In the genomic region with DNA sequence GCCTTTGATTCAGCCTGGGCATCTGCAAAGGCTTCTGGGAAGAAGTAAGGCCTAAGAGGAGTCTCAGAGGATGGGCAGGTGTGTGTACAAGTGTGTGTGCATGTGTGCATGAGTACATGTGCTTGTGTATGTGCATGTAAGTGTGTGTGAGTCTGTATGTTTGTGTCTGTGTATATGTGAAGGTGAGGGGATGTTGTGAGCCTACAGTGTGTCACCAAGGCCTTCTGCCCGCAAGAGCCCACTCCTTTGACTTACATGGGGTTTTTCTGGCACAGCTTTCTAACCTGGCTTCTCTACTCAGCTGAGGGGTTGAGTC, we compare ENCODE assay signal across 40 mouse cellular contexts. TPM values are rescaled to one million over a fixed set of nuclear protein-coding genes. Genes with fewer than 3 reads are reported as not detected.
DNase-seq lines count a peak whose midpoint lies in the region; ATAC-seq and TF ChIP-seq lines count a peak whose summit lies in the region.
"Had no signal": no experiment of that assay in that cellular context is flagged by ENCODE, and none has a peak within 500 bp of the region (broad histone marks: within the 10 kb centered on the region; RNA-seq: fewer than 3 reads in every experiment).

No protein-coding gene starts in this region.

- H3K27me3 ChIP-seq in heart, embryonic 12.5 days (replicated peaks): no peaks in the 10 kb centered on the region
- H3K27me3 ChIP-seq in heart, adult 2 months (ENCODE audit: control insufficient read depth, insufficient read depth, low read length): no peaks in the 10 kb centered on the region
- no peaks in the 10 kb centered on the region for H3K27me3 ChIP-seq in heart, postnatal 0 days (ENCODE audit: control insufficient read depth, insufficient read depth, low read length)
- H3K27me3 ChIP-seq: hindbrain, embryonic 12.5 days; limb, embryonic 15.5 days; lung, embryonic 15.5 days; neural tube, embryonic 15.5 days had no signal

- H3K4me3 ChIP-seq in heart, embryonic 12.5 days: no peak overlapping the region
- no peak overlapping the region for H3K4me3 ChIP-seq in heart, adult 2 months
- H3K4me3 ChIP-seq in heart, postnatal 0 days (ENCODE audit: low read depth, low read length): no peak overlapping the region
- H3K4me3 ChIP-seq: erythroblast, embryonic 14.5 days; hindbrain, embryonic 12.5 days; limb, embryonic 10.5 days; limb, embryonic 15.5 days; lung, embryonic 15.5 days; myocyte; neural tube, embryonic 15.5 days had no signal

- 0 out of 2 replicates have a peak, but pooled peaks have one; percentile 2 for ATAC-seq in heart, embryonic 12.5 days (ENCODE audit: insufficient number of reproducible peaks, low FRiP score)
- no peak for ATAC-seq in heart, postnatal 0 days (ENCODE audit: insufficient read depth, low read depth)
- ATAC-seq: forebrain, postnatal 0 days; hindbrain, postnatal 0 days had no signal

- 81% methylated on average over 1 of the region's 1 CpGs for whole genome bisulfite sequencing in heart, embryonic 12.5 days
- WGBS in heart, adult 2 months: 91% methylated on average over 1 of the region's 1 CpGs
- 80% methylated on average over 1 of the region's 1 CpGs for WGBS in heart, postnatal 0 days

- H3K4me2 ChIP-seq in heart, embryonic 12.5 days: no peak overlapping the region
- H3K4me2 ChIP-seq in heart, postnatal 0 days (ENCODE audit: low read depth, low read length): no peak overlapping the region
- H3K4me2 ChIP-seq: hindbrain, embryonic 12.5 days; limb, embryonic 15.5 days; lung, embryonic 15.5 days; midbrain, embryonic 11.5 days; neural tube, embryonic 15.5 days had no signal

- intact Hi-C loops in heart, adult 2 months (cut with DNase I): no loop called here

- H3K9ac ChIP-seq in heart, embryonic 12.5 days: no peak overlapping the region
- H3K9ac ChIP-seq in heart, adult 2 months (ENCODE audit: low read depth, low read length): no peak overlapping the region
- no peak overlapping the region for H3K9ac ChIP-seq in heart, postnatal 0 days (replicated peaks; ENCODE audit: low read depth, low read length)
- H3K9ac ChIP-seq: forebrain, postnatal 0 days; hindbrain, embryonic 12.5 days; limb, embryonic 15.5 days; liver, embryonic 14.5 days; lung, embryonic 15.5 days; neural tube, embryonic 15.5 days had no signal

- peaks cover 4% of the 10 kb centered on the region; the same call in 1 of the 2 replicates for H3K9me3 ChIP-seq in heart, embryonic 12.5 days (replicated peaks)
- H3K9me3 ChIP-seq in heart, postnatal 0 days (replicated peaks; ENCODE audit: control insufficient read depth, low read length): no peaks in the 10 kb centered on the region
- H3K9me3 ChIP-seq: hindbrain, embryonic 12.5 days; limb, embryonic 10.5 days; limb, embryonic 15.5 days; lung, embryonic 15.5 days; neural tube, embryonic 15.5 days had no signal

- no peak for TF ChIP-seq POLR2A in heart, adult 2 months (IDR thresholded peaks at IDR 0.05; ENCODE audit: insufficient read depth, low read depth, low read length)

- TF ChIP-seq EP300 in heart, adult 2 months (IDR thresholded peaks at IDR 0.05; ENCODE audit: insufficient read depth, low read depth, low read length): no peak
- no peak for TF ChIP-seq EP300 in heart, postnatal 0 days (IDR thresholded peaks at IDR 0.05; ENCODE audit: low read depth)

- no peaks in the 10 kb centered on the region for H3K79me2 ChIP-seq in heart, adult 2 months (replicated peaks; ENCODE audit: control insufficient read depth, insufficient read depth, low read length)

- H3K27ac ChIP-seq in heart, embryonic 12.5 days (ENCODE audit: poor library complexity, severe bottlenecking): peak overlapping the region; percentile 60
- H3K27ac ChIP-seq in heart, adult 2 months: no peak overlapping the region
- peak overlapping the region; percentile 87 for H3K27ac ChIP-seq in heart, postnatal 0 days (ENCODE audit: low read depth)
- H3K27ac ChIP-seq: hindbrain, embryonic 12.5 days; hindbrain, postnatal 0 days; kidney, postnatal 0 days; limb, embryonic 15.5 days; liver, embryonic 14.5 days had no signal

- H3K4me1 ChIP-seq in heart, embryonic 12.5 days (replicated peaks): peaks cover 6% of the 10 kb centered on the region; the same call in 1 of the 2 replicates
- H3K4me1 ChIP-seq in heart, adult 2 months (ENCODE audit: control insufficient read depth, insufficient read depth, low read length): 0 out of 2 replicates have a peak, but pooled peaks cover 1% of the 10 kb centered on the region
- H3K4me1 ChIP-seq in heart, postnatal 0 days (ENCODE audit: control insufficient read depth, insufficient read depth): no peaks in the 10 kb centered on the region
- H3K4me1 ChIP-seq: hindbrain, embryonic 12.5 days; limb, embryonic 10.5 days; limb, embryonic 15.5 days; lung, embryonic 15.5 days; neural tube, embryonic 15.5 days had no signal

- TF ChIP-seq CTCF in heart, adult 2 months (IDR thresholded peaks at IDR 0.05): no peak
- TF ChIP-seq CTCF in heart, postnatal 0 days (IDR thresholded peaks at IDR 0.05; ENCODE audit: low read depth): no peak

- DNase-seq in heart, adult 2 months: no peak
- DNase-seq in heart, postnatal 0 days (ENCODE audit: low spot score): no peak
- no peak for DNase-seq in heart, adult 8-10 months (ENCODE audit: low spot score)
- DNase-seq in thymus, postnatal 25 days: peak; percentile 9
- no peak for DNase-seq in thymus, postnatal 4 days
- DNase-seq in kidney, postnatal 36 days: no peak
- DNase-seq in neural tube, embryonic 10.5 days (ENCODE audit: extremely low spot score, low spot score): no peak
- DNase-seq: adrenal gland, adult 2 months; adrenal gland, postnatal 36 days; cerebellum, adult 2 months; cerebellum, postnatal 14 days; forebrain, postnatal 0 days; kidney, adult 8-10 months; layer of hippocampus, adult 9-11 months; retina, postnatal 1 day; right cerebral cortex, postnatal 14 days had no signal

- H3K36me3 ChIP-seq in heart, embryonic 12.5 days: no peaks in the 10 kb centered on the region
- no peaks in the 10 kb centered on the region for H3K36me3 ChIP-seq in heart, adult 2 months (ENCODE audit: control insufficient read depth, insufficient read depth, low read length)
- no peaks in the 10 kb centered on the region for H3K36me3 ChIP-seq in heart, postnatal 0 days (replicated peaks; ENCODE audit: control insufficient read depth, insufficient read depth, low read length)
- H3K36me3 ChIP-seq: hindbrain, embryonic 12.5 days; limb, embryonic 10.5 days; limb, embryonic 15.5 days; lung, embryonic 15.5 days; neural tube, embryonic 15.5 days had no signal

RNA-seq across cellular contexts. Expression of a gene that starts 20.8 kb away (rescaled TPM):
- polyA plus RNA-seq in heart, embryonic 12.5 days (2016; fragmentation: Nextera tagmentation; extraction: Ambion mirVana): 23.8 and 26.3 TPM in 2 replicates
- total RNA-seq in heart, adult 2 months (2021): under 1 TPM; 0.44 to 0.45 TPM
- polyA plus RNA-seq in heart, adult 2 months (2012; rRNA removed): 0.97 and 1.1 TPM in 2 replicates
- total RNA-seq in heart, postnatal 0 days (2014; rRNA removed; ENCODE audit: low replicate concordance): 6.8 and 13.8 TPM in 2 replicates
- 5.1 and 7.3 TPM in 2 replicates for polyA plus RNA-seq in heart, postnatal 0 days (2015; fragmentation: Nextera tagmentation; extraction: Ambion mirVana)
- total RNA-seq in heart, adult 8-10 months (2022): 1 to 10 TPM in 2 of 4 experiments, under 1 TPM in 2; 0.27 to 1.6 (median 0.69) TPM

RNA-seq across cellular contexts. Expression of a gene that starts 23.3 kb away (rescaled TPM):
- polyA plus RNA-seq in heart, embryonic 12.5 days (2016; fragmentation: Nextera tagmentation; extraction: Ambion mirVana): not detected in 2 replicates
- not detected for total RNA-seq in heart, adult 2 months (2021)
- polyA plus RNA-seq in heart, adult 2 months (2012; rRNA removed): not detected in 2 replicates
- not detected in 2 replicates for total RNA-seq in heart, postnatal 0 days (2014; rRNA removed; ENCODE audit: low replicate concordance)
- not detected in 2 replicates for polyA plus RNA-seq in heart, postnatal 0 days (2015; fragmentation: Nextera tagmentation; extraction: Ambion mirVana)
- total RNA-seq in heart, adult 8-10 months (2022): not detected
- total RNA-seq: adrenal gland, adult 2 months; adrenal gland, postnatal 36 days; forebrain, postnatal 0 days; gastrocnemius, adult 8-10 months; heart, postnatal 25 days; hindbrain, postnatal 0 days; left cerebral cortex, postnatal 10 days; midbrain, postnatal 0 days had no signal
- polyA plus RNA-seq: adrenal gland, adult 2 months; cerebellum, adult 2 months; cortical plate, adult 2 months; erythroblast, embryonic 14.5 days; forebrain, embryonic 11.5 days; forebrain, postnatal 0 days; hindbrain, embryonic 12.5 days; hindbrain, postnatal 0 days; intestine, embryonic 16.5 days; kidney, postnatal 0 days; large intestine, adult 2 months; liver, embryonic 14.5 days; lung, embryonic 15.5 days; midbrain, embryonic 11.5 days; midbrain, postnatal 0 days; neural tube, embryonic 15.5 days; small intestine, adult 2 months; stomach, embryonic 16.5 days; urinary bladder, adult 2 months had no signal

RNA-seq across cellular contexts. Expression of a gene that starts 45.1 kb away (rescaled TPM):
- 135 and 136 TPM in 2 replicates for polyA plus RNA-seq in heart, embryonic 12.5 days (2016; fragmentation: Nextera tagmentation; extraction: Ambion mirVana)
- total RNA-seq in heart, adult 2 months (2021): 100 to 1,000 TPM; 150 to 165 TPM
- 64.0 and 151 TPM in 2 replicates for polyA plus RNA-seq in heart, adult 2 months (2012; rRNA removed)
- total RNA-seq in heart, postnatal 0 days (2014; rRNA removed; ENCODE audit: low replicate concordance): 228 and 244 TPM in 2 replicates
- 109 and 123 TPM in 2 replicates for polyA plus RNA-seq in heart, postnatal 0 days (2015; fragmentation: Nextera tagmentation; extraction: Ambion mirVana)
- 100 to 1,000 TPM; 162 to 173 (median 169) TPM for total RNA-seq in heart, adult 8-10 months (2022)

RNA-seq across cellular contexts. Expression of a gene that starts 47.9 kb away (rescaled TPM):
- polyA plus RNA-seq in heart, embryonic 12.5 days (2016; fragmentation: Nextera tagmentation; extraction: Ambion mirVana): 7.1 and 7.6 TPM in 2 replicates
- 1 to 10 TPM in 1 of 2 experiments, under 1 TPM in 1; 0.73 to 1.1 TPM for total RNA-seq in heart, adult 2 months (2021)
- 1.0 and 1.6 TPM in 2 replicates for polyA plus RNA-seq in heart, adult 2 months (2012; rRNA removed)
- total RNA-seq in heart, postnatal 0 days (2014; rRNA removed; ENCODE audit: low replicate concordance): 1.1 and 2.0 TPM in 2 replicates
- polyA plus RNA-seq in heart, postnatal 0 days (2015; fragmentation: Nextera tagmentation; extraction: Ambion mirVana): 0.67 and 0.71 TPM in 2 replicates
- under 1 TPM; 0.41 to 0.78 (median 0.70) TPM for total RNA-seq in heart, adult 8-10 months (2022)
- total RNA-seq: megakaryocyte, adult 5-6 weeks had no signal
- polyA plus RNA-seq: myocyte had no signal
